Mouse (Mus musculus) small intestine, adult 2 months (tissue): ENCODE data around the gene Kcnip1.

Experiments
- CTCF ChIP-seq: fragments of 200-500 bp; IDR thresholded peaks from 2 replicates; pipeline ENCODE4 v1.5.1; 2012; ENCODE audit warnings: low read depth, mild to moderate bottlenecking, control low read depth, inconsistent platforms, low read length, moderate library complexity, mixed read lengths; ENCODE audit not compliant: insufficient replicate concordance, insufficient read length; ENCODE audit errors: extremely low read depth
- POLR2A ChIP-seq: fragments of 200-500 bp; IDR thresholded peaks from 2 replicates; pipeline ENCODE4 v1.6.1; 2012; ENCODE audit warnings: low read depth, mild to moderate bottlenecking, control low read depth, inconsistent platforms, low read length, moderate library complexity

DNA sequence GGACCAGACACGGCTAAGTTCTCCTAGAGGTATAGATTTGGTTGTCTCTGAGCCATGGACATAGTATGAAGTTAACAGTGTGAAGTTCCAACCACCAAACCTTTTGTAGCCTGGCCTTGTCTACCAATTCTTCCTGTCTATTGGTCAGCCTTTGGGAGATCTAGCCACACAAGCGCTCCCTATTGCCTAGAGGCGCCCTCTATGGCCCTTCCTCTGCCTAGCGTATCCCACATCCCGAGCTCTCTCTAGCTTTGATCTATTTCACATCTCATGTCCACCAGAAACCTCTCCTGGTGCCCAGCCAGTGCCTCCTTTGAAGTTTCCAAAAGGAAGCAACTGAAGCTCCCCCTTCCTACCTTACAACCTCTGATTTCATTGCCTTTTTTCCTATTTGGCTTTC, 147.0 kb downstream of the Kcnip1 start:
- TF ChIP-seq CTCF (no peak), POLR2A (no peak)
